Mouse (Mus musculus): ENCODE data around the gene Gm5141. TPM values are rescaled to one million over a fixed set of nuclear protein-coding genes. Genes with fewer than 3 reads are reported as not detected.
"Not testable (repeated sequence)": the region's sequence is repeated elsewhere in the genome, so short reads cannot be mapped to it uniquely, and the experiment has no call there.

The Gm5141 gene
- 11.4 and 13.3 TPM in 2 replicates for polyA plus RNA-seq (2016; fragmentation: Nextera tagmentation; extraction: Ambion mirVana)

DNA sequence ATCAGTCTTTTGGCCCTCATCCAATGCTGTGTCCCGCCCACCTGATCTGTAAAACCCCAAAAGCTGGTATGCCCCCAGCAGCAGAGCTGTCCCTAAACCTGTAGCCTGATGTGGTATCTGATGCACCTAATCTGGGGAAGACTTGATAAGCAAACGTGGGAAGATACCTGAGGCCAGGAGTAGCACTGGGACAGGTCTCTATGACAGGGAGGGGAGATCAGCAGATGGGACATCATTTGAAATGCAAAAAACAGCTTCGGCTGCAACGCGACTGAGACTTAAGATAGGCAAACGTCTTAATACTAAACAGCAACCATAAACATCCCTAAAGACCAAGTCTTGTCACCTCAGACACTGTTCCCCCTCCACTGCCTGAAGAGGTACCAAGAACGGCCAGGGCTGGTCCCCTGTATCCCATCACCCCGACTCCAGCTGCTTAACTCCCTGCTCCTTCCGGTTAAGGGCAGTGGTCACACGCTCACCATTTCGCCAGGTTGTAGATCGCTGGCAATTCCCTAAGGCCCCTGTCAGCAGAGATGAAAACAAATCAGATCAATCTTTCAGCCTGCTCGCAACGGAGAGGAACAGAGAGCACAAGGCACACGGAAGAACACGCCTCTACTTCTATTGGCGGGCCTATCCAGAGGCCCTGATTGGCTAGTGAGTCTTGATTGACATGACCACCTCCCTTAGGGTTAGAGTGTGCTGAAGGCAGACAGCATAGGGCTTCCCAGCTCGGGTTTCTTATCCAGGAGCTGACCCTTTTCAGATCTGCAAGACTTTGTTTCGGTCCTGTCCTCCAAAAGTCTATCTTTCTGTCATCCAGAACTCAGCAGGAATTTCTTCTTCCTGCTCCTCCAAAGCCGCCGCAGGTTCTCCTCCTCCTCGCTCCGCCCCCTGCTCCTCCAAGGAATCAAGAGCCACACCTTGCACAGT lies at the start of gene Gm5141:
TSS of gene Gm5141 (minus strand) at position 610 of the 936 bp plus-strand sequence.
- peak; percentile 43 for DNase-seq (ENCODE audit: extremely low spot score, low spot score)
- Histone ChIP-seq H3K9me3 (peaks cover 23% of the 10 kb centered on the region), H3K27ac (peak within 1 kb of the TSS; percentile 83), H3K4me3 (peak within 1 kb of the TSS; percentile 61), H3K36me3 (replicated peaks) (peaks cover 29% of the 10 kb centered on the region)
- H3K27me3 ChIP-seq (ENCODE audit: poor library complexity, severe bottlenecking); H3K4me1 ChIP-seq: not testable (repeated sequence)
- 7% methylated on average over 21 of the region's 23 CpGs for WGBS

DNA sequence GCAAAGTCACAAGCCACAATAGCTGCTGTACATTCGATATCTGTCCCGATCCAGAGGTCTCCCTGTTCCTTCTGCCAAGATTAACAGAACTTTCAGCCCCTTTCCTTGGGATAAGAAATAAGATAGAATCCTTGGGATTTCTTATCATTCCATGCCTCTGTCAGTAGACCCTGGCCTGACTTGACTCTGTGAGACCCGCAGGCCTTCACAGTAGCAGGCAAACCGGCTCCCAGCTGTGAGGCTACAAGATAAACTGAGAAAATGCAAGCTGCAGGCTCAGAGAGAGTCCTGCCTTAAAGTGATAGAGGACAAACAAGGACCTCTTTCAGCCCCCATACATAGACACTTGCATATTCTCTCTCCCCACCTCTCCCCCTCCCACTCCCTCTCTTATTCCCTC lies 47.7 kb upstream of the Gm5141 start:
- Histone ChIP-seq H3K27ac (no peak overlapping the region), H3K9me3 (no peaks in the 10 kb centered on the region), H3K36me3 (replicated peaks) (no peaks in the 10 kb centered on the region), H3K4me3 (no peak overlapping the region), H3K4me1 (no peaks in the 10 kb centered on the region), H3K27me3 (ENCODE audit: poor library complexity, severe bottlenecking) (no peaks in the 10 kb centered on the region)
- DNase-seq (ENCODE audit: extremely low spot score, low spot score), result no peak
- WGBS, result 44% methylated on average over 4 of the region's 4 CpGs

DNA sequence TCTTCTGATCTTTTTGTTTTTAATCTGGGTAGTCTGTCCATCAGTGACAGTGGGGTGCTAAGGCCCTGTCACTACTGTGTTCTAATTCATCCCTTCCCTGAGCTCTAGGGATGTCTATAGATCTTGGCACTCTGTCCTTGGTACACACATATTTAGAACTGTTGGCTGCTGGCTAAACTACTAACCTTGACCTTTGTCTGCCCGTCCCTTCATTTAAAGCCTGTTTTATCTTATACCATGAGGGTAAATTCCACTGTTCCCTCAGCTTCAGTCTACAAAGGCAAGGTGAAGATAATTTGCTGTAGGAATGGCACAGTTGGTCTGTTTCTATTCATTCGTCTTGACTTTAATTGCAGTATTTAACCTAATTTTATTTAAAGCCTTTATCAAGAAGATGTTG lies 46.6 kb upstream of the Gm5141 start:
- Histone ChIP-seq H3K9me3 (no peaks in the 10 kb centered on the region), H3K36me3 (replicated peaks) (no peaks in the 10 kb centered on the region), H3K4me3 (no peak overlapping the region), H3K27me3 (ENCODE audit: poor library complexity, severe bottlenecking) (no peaks in the 10 kb centered on the region), H3K27ac (no peak overlapping the region), H3K4me1 (no peaks in the 10 kb centered on the region)
- WGBS, result 79% methylated on average over 2 of the region's 2 CpGs
- DNase-seq (ENCODE audit: extremely low spot score, low spot score), result no peak

DNA sequence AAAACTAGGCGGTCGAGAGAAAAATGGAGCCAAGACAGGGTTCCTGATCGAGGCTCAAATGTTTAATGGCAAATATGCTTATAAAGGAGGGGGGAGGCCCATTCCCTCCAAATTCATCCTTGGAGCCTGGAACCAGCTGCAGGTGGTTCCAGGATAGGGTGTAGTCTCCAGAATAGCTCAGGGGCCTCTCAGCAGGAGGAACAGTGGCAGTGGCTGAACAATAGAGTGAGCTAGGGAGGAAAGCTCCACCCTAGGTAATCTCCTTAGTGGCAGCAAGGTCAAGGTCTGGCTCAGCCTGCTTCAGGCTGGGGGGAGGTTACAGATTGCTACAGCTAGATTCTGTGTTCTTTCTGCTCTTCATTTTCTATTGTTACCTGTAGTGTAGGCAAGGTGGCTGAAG lies 30.1 kb upstream of the Gm5141 start:
- not testable (repeated sequence) for DNase-seq (ENCODE audit: extremely low spot score, low spot score); H3K27me3 ChIP-seq (ENCODE audit: poor library complexity, severe bottlenecking); H3K4me1 ChIP-seq; H3K36me3 ChIP-seq (replicated peaks); H3K27ac ChIP-seq; H3K4me3 ChIP-seq
- H3K9me3 ChIP-seq, result peaks cover 16% of the 10 kb centered on the region
- 84% methylated on average over 3 of the region's 3 CpGs for whole genome bisulfite sequencing

GRCm38 (mm10) chr13:62812713-62813112 lies 27.1 kb upstream of the Gm5141 start:
- Histone ChIP-seq H3K36me3 (replicated peaks) (no peaks in the 10 kb centered on the region), H3K27me3 (ENCODE audit: poor library complexity, severe bottlenecking) (no peaks in the 10 kb centered on the region), H3K4me3 (peak overlapping the region; percentile 48), H3K4me1 (no peaks in the 10 kb centered on the region), H3K9me3 (0 out of 2 replicates have a peak, but pooled peaks cover 5% of the 10 kb centered on the region), H3K27ac (no peak overlapping the region)
- WGBS, result 12% methylated on average over 32 of the region's 32 CpGs
- no peak for DNase-seq (ENCODE audit: extremely low spot score, low spot score)

- H3K27ac ChIP-seq; H3K9me3 ChIP-seq; H3K4me1 ChIP-seq; H3K36me3 ChIP-seq (replicated peaks); H3K27me3 ChIP-seq (ENCODE audit: poor library complexity, severe bottlenecking); H3K4me3 ChIP-seq; DNase-seq (ENCODE audit: extremely low spot score, low spot score): not testable (repeated sequence)
- 88% methylated on average over 6 of the region's 6 CpGs for WGBS
These were observed 22.4 kb upstream of the Gm5141 start for GRCm38 (mm10) chr13:62807981-62808380.

DNA sequence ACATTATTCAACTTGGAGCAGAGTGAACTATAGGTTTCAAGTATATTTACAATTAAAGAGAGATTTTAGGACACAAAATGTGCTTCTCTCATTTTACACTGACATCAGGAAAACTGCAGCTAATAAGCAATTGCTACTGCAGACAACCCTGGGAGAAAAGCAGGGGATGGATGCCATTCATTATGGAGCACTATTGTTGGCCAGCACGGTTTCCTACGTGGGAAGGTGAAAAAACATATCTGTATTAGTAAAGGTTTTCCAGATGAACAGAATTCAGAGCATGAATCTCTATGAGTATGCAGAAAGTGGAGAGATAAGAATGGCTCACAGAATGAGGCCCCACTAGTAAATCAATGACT lies 506 bp upstream of the Gm5141 start:
- WGBS, result 73% methylated on average over 2 of the region's 2 CpGs
- H3K27me3 ChIP-seq (ENCODE audit: poor library complexity, severe bottlenecking); DNase-seq (ENCODE audit: extremely low spot score, low spot score); H3K4me1 ChIP-seq: not testable (repeated sequence)
- H3K9me3 ChIP-seq, result peaks cover 20% of the 10 kb centered on the region
- peak overlapping the region; percentile 72; the same call in 1 of the 2 replicates for H3K27ac ChIP-seq
- H3K4me3 ChIP-seq, result peak overlapping the region; percentile 61
- H3K36me3 ChIP-seq (replicated peaks), result peaks cover 23% of the 10 kb centered on the region

- WGBS, result 78% methylated on average over 2 of the region's 2 CpGs
- H3K9me3 ChIP-seq; H3K4me3 ChIP-seq; H3K36me3 ChIP-seq (replicated peaks); DNase-seq (ENCODE audit: extremely low spot score, low spot score); H3K27me3 ChIP-seq (ENCODE audit: poor library complexity, severe bottlenecking); H3K27ac ChIP-seq; H3K4me1 ChIP-seq: not testable (repeated sequence)
These were observed 21.8 kb downstream of the Gm5141 start for GRCm38 (mm10) chr13:62763806-62764205.

GRCm38 (mm10) chr13:62760432-62761415 lies 24.9 kb downstream of the Gm5141 start, which contains the start of gene Platr25:
TSS of gene Platr25 (minus strand) at chr13:62760709.
- peak; percentile 77 for DNase-seq (ENCODE audit: extremely low spot score, low spot score)
- H3K27ac ChIP-seq, result peak within 1 kb of the TSS; percentile 83

DNA sequence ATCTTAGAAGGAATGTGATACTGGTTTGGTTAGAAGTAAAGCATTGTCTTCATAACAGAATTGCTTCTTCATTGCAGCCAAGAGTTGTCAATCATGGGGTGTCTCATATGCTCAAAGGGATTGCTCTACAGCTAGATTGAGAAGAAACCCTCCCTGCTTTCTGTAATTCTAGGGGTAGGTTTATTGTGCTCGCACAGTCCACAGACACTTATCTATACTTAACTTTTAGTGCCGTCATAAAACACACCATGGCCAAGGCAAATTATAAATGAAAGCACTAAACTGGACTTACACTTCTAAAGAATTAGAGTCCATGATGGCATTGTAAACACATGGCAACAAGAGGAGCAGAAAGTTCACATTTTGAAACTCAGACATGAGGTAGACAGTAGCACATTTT lies 52.3 kb downstream of the Gm5141 start:
- no peak for DNase-seq (ENCODE audit: extremely low spot score, low spot score)
- Histone ChIP-seq H3K9me3 (no peaks in the 10 kb centered on the region; the same call in 1 of the 2 replicates), H3K36me3 (replicated peaks) (peaks cover 16% of the 10 kb centered on the region), H3K4me3 (no peak overlapping the region), H3K27ac (no peak overlapping the region), H3K27me3 (ENCODE audit: poor library complexity, severe bottlenecking) (no peaks in the 10 kb centered on the region), H3K4me1 (no peaks in the 10 kb centered on the region)
- 97% methylated on average over 2 of the region's 2 CpGs for WGBS

More at GRCm38 (mm10) chr13:62760432-62761415, 24.9 kb downstream of the Gm5141 start, which contains the start of gene Platr25:
- 7% methylated on average over 20 of the region's 20 CpGs for WGBS
- H3K4me3 ChIP-seq, result peak within 1 kb of the TSS; percentile 56
- H3K9me3 ChIP-seq; H3K36me3 ChIP-seq (replicated peaks); H3K27me3 ChIP-seq (ENCODE audit: poor library complexity, severe bottlenecking); H3K4me1 ChIP-seq: not testable (repeated sequence)

All from forebrain, embryonic 10.5 days (tissue).